Mouse (Mus musculus): ENCODE results near the gene Recql.
A peak's percentile ranks its signal among the peaks of the same experiment; 100 is the strongest.
"Not testable (repeated sequence)": the region's sequence is repeated elsewhere in the genome, so short reads cannot be mapped to it uniquely, and the experiment has no call there.

Gene Recql

DNA sequence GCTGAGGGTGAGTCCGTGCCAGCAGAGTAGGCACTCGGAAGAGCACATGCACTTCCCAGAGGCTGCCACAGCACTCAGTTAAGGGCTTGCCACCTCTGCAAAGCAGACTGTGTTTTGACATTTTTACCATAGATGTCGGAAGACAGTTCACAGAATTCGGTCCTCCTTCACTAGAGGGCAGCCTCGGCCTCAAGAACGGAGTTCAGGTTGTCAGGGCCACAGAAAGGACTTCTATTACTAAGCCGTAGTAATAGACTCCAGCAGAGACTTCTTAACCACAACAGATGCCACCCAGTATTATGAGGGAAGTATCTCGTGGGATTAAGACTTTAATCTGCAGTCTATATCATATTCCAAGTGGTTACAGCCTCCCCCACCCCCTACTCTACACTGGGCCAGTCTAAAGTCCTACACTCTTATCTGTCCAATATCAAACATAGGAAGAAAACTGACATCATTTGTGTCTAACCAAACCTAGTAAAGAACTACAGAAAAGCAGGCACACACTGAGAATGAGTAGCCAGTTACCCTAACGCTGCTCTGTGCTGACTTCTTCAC, 23.8 kb downstream of the Recql start:
- peak; percentile 40 for DNase-seq

DNA sequence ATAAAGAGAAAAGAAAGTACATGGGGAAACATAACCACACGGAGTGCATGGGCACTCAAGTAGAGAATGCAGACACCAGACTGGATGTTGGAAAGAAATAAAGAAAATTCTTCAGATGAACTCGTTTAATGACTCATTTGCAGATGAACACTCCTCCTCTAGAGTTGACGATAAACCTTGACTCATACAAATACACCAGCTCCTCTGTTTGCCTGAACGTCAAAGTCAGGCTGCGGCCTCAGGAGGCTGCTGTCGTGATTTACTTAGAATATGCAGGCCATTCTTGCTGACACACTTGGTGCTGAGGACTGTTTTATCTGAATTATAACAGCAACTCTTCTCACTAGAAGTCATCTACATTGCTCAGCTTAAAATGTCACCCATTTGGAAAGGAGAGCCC, 24.9 kb downstream of the Recql start:
- no peak for DNase-seq

DNA sequence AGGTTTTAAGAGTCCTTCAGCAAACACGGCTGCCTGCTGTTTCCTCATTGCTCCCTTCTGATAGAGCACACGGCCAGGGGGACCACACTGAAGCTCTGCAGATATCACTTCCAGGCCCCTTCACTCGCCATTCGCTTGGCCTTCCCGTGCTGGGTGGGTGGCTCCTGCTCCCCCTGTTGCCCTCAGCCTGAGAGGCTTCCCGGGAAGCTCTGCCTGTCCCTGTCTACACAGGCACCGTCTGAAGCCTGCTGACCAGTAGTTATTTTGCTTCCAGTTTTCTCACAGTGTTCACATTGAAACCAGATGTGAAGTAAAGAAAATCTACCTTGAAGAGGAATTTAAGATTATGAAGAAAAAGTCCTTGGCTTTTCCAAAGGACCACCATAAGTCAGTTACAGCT, 29.8 kb downstream of the Recql start:
- peak; percentile 9 for DNase-seq

DNA sequence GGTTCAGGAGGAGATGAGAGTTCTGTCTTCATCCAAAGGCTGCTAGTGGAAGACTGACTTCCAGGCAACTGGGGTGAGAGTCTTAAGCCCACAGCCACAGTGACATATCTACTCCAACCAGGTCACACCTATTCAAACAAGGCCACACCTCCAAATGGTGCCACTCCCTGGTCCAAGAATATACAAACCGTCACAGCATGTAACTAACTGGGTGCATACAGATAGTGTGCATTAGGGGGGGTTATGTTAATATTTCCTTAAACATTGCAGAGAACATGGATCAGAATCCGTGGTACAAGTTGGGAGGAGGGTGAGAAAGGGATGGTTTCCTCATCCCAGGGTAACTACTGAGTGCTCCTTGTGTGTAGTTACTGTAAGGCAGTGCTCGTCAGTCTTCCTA, 34.8 kb downstream of the Recql start:
- not testable (repeated sequence) for DNase-seq

DNA sequence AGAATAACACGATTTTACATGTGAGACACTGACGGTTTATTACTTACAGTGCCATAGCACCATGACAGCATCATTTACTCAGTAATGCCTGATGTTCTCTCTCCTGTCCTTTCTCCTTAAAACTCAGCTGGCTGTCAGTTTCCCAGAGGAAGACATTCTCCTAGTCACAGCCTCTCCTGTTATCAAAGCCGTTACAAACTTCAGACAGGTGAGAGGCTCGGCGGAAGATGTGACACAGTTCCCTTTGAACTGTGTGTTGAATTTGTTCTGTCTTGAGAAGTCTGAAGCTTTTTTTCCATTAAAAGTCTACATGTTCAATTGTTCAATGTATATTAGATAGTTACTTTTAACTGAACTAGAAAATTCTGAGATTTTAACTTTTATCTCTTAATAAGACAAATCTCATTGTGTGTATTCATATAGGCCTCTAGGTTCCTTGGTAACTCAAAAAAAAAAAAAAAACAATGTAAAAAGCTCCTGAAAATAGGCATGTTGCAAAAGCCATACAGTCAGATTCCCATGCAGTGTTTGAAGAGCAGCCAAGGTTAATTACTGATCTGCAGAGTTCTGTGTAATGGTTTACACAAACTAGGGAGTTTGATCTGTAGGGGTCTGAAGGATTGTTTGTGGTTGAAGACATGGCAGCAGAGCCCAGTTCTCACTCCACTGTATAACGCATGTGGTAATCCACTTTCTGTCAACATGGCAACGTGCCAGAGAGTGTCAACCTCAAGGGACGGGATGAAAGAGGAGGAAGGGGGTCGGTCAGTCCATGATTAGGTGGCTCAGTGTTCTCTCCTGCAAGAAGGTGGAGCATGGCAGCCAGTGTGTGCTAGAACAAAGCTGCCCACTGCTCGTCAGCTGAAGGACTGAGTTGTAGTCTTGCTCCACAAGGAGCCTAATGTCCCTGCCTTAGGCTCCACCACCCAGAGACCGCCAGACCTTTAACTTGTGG, 39.2 kb downstream of the Recql start:
- DNase-seq, result no peak

DNA sequence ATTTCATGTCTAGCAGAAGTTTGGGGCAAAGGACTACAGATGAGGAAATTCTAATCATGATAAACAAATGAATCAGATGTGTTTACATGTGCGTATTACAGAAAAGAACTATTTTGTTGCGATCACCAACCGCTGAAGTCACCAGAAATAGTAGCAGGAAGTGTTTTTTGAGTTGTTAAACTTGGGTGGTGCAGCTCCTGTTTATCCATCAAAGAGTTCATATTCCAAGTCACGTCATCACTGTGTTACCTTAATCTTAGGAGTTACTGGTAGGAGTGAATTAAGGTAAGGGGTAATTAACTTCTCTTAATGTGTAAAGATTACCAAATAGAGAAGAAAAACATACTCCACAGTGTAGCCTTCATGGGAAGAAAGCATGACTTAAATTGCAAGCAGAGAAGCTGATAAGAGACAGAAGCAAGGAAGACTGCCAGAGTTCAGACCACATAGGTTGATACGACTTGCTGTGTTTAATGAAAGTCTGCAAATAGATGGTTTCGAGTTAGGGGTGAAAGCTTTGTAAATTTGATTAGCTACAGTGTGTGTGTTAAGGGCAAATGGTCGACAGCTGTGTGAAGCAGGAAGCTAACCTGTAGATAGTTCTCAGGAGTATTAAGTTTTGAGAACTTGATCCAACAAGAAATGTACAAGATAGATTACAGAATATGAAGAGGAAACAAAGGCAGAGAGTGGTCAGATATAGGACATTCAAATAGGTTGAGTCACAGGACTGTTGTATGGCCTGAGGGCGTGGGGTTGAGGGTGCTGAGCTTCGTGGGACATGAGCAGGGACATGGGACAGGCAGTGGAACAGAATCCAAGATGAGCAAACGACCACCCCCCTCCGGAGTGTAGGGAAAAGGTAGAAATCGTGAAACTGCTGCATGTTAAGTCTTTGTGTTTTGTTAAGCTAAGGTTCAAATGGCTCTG, 40.4 kb downstream of the Recql start:
- no peak for DNase-seq

DNA sequence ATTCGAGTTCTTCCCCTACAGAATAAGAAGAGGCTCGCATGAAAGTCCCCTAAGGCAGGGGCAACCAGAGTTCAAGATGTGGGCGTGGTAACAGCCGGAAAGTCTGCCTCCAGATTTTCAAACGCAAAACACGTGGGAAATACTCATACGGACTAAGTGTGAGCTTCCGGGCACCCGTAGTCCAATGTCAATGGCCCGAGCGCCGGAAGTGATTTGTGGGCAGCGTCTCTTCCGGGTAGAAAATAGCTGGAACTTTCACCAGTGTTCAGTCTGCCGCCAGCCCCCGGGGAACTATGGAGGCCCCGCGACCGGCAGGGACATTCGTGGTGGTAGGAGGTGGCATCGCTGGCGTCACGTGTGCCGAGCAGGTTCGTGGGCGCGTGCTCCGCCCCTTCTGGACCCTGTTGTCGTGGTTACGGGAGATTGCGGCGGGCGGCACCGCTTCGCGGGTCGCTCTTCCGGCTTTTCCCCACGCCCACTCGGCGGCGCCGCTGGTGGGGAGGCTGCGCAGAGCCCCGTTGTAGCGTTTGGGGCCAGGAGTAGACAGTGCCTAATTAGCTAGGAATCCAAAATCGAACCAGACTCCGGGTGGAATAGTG, 41.3 kb downstream of the Recql start, which contains the start of gene Pyroxd1:
Pyroxd1 (plus strand) TSS at position 215 of the 599 bp plus-strand sequence.
- peak; percentile 92 for DNase-seq

DNA sequence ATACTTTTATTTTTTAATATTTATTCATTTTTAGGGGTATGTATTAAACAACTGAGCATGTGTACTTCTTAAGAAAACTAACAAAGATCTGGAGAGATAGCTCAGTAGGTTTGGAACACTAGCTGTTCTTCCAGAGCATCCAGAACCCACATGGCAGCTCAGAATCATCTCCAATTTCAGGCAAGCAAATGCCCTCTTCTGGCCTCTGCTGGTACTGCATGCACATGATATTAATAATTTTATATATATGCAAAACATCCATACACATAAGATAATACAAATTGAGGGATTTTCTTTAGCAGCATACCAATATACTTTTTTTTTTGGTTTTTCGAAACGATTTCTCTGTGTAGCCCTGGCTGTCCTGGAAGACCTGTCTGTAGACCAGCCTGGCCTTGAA, 43.3 kb downstream of the Recql start:
- DNase-seq, result peak; percentile 76

DNA sequence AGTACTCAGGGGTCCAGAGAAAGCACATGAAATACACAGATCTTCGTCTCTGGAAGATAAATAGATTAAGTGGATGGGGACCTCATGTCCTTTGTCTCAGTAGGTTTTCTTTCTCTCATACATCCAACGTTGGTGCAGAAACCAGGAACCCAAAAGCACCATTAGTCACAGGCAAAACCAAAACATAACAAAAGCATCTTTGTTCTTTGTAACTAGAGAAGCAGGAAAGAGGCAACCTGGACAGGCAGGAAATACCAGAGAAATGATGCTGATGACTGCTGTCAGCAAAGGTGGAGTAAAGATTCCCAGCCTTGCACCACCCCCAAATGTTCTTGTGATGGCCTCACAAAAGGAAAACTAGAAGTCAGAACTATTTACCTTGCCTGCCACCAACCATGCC, 47.3 kb downstream of the Recql start:
- no peak for DNase-seq

DNA sequence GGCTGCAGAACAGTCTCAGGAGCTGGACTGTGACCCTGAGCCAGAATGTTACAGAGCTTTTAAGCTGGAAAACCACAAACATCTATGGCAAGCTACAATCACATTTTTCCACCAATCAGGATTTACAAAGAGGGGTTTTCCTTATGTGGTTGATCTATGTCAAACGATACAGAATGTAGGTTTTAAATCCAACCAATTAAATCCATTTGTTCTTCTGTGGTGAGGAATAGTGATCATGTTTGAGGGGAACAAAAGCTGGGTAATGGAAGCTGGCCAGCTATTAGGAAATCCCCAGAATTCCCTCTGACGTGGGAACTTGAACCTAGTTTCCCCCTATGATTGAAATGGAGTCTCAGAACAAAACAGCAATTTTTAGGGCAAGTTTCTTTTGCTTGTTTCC, 47.9 kb downstream of the Recql start:
- DNase-seq, result no peak

DNA sequence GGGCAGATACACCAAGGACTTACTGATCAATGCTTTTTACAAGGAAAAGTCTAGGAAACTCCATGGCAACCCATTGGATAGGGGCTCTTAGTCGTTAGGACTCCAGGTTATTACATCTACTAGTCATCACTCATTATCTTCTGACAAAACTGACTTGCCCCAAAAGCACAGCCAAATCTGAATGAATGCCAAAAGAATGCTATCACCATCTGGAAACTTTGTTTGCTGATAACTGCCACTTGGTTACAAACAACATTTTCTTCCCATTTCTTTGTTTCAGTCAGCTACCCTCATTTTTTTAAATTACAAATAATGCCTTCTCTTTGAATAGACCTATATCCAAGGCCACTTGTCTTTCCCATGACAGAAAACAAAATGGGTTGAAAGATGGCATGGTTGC, 57.7 kb downstream of the Recql start:
- no peak for DNase-seq

DNA sequence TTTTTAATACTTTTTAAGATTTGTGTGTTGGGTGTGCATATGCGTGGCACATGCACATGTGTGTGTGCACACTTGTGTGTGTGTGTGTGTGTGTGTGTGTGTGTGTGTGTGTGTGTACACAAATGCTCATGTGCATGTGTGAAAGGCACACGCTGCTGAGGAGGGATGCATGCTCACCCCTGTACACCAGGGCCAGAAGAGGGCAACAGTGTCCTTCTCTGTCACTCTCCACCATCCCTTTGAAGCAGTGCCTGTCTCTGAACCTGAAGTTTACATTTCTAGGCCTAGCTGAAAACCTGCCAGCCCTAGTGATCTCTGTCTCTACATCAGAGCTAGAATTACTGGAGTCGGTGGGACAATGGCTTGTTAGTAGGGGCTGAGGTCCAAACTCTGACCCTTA, 60.3 kb downstream of the Recql start:
- DNase-seq, result no peak

DNA sequence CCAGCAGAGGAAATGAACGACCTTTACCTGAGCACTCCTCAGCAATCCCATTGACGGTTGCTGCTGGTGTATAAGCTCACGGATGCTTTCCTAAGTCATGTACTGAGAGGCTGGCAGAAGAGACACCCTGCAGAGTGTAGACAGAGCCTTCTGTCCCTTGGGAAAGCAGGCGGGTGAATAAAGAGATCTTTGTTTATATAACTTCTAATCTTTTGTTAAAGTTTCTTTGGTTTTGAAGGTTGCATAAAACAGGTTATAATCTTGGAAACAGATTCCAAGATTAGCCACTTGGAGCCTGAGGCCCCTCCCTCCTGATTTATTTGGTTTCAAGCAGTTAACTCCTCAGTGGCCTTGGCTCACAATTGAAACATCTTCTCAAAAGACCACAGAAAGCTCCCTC, 64.0 kb downstream of the Recql start, which contains the start of gene Slco1a5:
Slco1a5 (minus strand) TSS at position 101 of the 400 bp plus-strand sequence.
- DNase-seq, result no peak

DNA sequence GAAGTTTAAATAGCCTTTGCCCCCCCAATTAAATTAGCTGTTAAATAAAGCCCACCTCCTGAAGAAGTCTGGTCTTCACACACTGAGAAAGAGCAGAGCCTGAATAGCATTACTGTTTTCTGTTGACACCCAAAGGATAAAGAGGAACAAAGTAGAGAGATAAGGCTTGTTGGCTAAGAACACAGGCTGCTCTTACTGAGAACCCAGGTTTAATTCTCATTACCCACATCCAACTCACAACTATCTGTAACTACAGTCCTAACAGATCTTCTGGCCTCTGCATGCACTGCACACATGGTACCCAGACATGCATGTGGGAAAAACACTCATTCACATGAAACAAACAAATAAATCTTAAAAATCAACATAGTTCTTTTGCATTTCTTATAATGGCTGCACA, 69.8 kb downstream of the Recql start:
- no peak for DNase-seq

DNA sequence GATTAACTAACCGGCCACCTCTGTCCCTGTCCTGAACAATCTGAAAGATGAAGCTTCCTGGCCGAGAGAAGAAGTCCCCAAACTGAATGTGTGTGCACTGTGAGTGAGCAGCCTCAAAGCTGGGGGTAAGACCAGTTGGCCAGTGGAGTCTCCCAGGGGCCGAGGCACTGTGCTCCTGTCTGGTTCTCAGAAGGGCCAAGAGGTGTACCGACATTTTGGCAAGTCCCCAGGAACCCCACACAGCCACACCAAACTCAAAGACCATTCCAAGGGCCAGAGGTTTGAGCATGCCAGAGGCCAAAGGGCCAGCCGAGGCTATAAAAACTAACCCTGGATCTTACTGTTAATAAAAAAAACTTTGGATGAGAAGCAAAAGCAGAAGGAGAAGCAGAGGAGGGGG, 72.6 kb downstream of the Recql start:
- no peak for DNase-seq

DNA sequence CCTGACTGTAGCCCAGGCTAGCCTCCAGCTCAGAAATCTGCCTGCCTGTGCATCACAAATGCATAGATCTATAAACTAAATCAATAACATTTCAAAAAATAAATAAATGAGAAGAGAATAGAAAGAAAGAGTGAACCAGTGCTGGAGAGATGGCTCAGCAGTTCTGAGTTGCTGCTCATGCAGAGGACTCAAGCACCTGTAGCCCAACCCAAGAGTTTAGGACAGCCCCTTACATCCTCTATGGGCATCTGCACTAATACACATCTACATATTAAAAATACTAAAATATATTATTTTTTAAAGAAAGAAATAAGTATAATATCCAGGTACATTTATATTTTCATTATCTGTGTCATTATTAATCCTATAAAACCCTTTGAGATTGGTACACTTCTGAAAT, 81.8 kb downstream of the Recql start:
- no peak for DNase-seq
